Mouse (Mus musculus) liver, postnatal 0 days (tissue): ENCODE measurements around the gene Olfr922.

Experiments used
- CTCF ChIP-seq: sonication (generic); IDR thresholded peaks from 2 replicates; pipeline ENCODE4 v1.5.1; 2016; ENCODE audit warnings: antibody characterized with exemption, low read depth
- EP300 ChIP-seq: IDR thresholded peaks from 2 replicates; pipeline ENCODE4 v1.6.1; 2016; ENCODE audit warnings: antibody characterized with exemption, low read depth, mild to moderate bottlenecking

- no peak for TF ChIP-seq CTCF
- no peak for TF ChIP-seq EP300
Observed at GRCm38 (mm10) chr9:38792689-38793088, 21.7 kb upstream of the Olfr922 start.
